Mouse (Mus musculus): ENCODE measurements at regions not wholly inside any gene's neighbourhood (a gene's known extent, or its start where the extent isn't known, plus 50 kb on each side); places are given as distances from the start of the nearest gene placed in this dataset.

GRCm38 (mm10) chr3:41258291-41258690, 175.4 kb upstream of the Pgrmc2 start:
- ATAC-seq (replicated peaks; ENCODE audit: low read depth, poor library complexity, severe bottlenecking), result no peak

GRCm38 (mm10) chr3:41244960-41245359, 162.1 kb upstream of the Pgrmc2 start:
- peak; percentile 39; the same call in 1 of the 2 replicates for ATAC-seq (replicated peaks; ENCODE audit: low read depth, poor library complexity, severe bottlenecking)

DNA sequence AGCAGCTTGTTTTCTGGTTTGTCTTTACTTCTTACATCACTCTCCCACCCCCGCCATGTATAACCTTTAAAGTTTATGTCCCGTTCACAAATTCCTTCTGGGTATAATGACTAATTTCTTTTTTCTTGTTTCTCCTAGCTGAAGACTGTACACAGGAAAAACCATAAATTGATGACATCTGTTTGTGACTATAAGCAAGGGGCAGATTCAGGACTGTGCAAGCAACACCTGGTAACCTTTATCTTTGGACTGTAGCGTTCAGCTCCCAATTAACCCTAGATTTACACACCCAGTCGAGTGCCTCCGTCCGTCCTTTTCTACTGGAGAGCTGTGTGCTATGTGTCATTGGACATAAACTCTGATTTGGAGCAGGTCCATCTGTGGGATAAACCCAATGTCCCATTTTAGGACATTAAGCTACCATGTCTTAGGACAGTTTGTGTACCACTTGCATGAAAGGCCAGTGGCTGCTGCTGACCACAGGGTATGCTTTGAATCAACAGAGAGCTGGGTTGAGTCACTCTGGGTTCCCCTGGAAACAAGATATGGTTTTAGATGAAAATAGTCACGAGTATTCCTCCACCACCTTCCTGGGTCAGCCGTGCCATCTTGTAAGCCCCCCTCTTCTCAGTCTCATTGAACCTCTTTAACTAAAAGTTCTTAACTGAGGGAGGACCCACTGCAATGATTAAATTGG, 159.2 kb upstream of the Pgrmc2 start:
- ATAC-seq (replicated peaks; ENCODE audit: low read depth, poor library complexity, severe bottlenecking), result no peak

- no peak for ATAC-seq (replicated peaks; ENCODE audit: low read depth, poor library complexity, severe bottlenecking)
These were observed 157.0 kb upstream of the Pgrmc2 start for GRCm38 (mm10) chr3:41239801-41240200.

- ATAC-seq (replicated peaks; ENCODE audit: low read depth, poor library complexity, severe bottlenecking), result no peak
These were observed 156.4 kb upstream of the Pgrmc2 start for GRCm38 (mm10) chr3:41239246-41239645.

DNA sequence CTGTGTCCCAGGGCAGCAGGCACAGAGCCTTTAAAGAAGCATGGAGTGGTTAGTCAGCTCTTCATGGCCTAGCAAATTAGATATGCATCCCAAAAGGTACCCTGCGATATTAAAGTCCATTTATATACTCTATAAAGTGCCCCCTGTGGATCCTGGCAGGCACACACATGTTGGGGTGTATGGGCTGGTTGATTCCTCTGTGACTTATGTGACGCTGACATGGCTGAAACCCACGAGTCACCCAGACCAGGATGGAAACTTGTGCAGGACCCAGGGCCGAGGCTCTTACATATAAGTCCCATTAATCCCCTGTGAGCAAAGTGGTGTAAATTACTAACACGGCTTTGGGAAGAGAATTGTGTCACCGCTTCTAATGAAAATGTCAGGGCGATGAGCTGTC, 155.2 kb upstream of the Pgrmc2 start:
- no peak for ATAC-seq (replicated peaks; ENCODE audit: low read depth, poor library complexity, severe bottlenecking)

GRCm38 (mm10) chr3:41235610-41236009, 152.8 kb upstream of the Pgrmc2 start:
- 0 out of 2 replicates have a peak, but pooled peaks have one; percentile 20 for ATAC-seq (replicated peaks; ENCODE audit: low read depth, poor library complexity, severe bottlenecking)

GRCm38 (mm10) chr3:41234994-41235393, 152.1 kb upstream of the Pgrmc2 start:
- ATAC-seq (replicated peaks; ENCODE audit: low read depth, poor library complexity, severe bottlenecking), result peak; percentile 79

GRCm38 (mm10) chr3:41234191-41234590, 151.3 kb upstream of the Pgrmc2 start:
- peak; percentile 26; the same call in 1 of the 2 replicates for ATAC-seq (replicated peaks; ENCODE audit: low read depth, poor library complexity, severe bottlenecking)

- ATAC-seq (replicated peaks; ENCODE audit: low read depth, poor library complexity, severe bottlenecking), result no peak
These were observed 150.6 kb upstream of the Pgrmc2 start for GRCm38 (mm10) chr3:41233439-41233838.

DNA sequence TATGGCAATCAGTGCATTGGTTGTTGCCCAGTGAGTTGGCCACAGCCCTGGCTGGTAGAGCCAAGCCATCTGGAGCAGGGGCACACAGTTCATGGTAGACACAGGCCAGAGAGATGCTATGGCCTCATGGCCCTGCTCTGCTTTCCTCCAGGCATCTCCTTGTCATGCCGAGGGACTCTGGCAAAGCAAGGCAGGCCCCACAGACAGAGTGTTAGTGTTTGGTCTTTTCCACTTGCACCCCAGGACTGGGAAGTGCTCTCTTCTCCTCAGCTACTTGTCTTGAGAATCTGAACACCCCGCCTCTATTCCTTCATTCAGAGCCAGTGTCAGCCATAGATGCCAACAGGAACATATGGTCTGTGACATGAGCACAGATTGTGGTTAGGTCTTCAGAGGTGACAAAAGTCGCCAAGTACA, 148.1 kb upstream of the Pgrmc2 start:
- ATAC-seq (replicated peaks; ENCODE audit: low read depth, poor library complexity, severe bottlenecking), result no peak

- peak; percentile 73 for ATAC-seq (replicated peaks; ENCODE audit: low read depth, poor library complexity, severe bottlenecking)
These were observed 146.6 kb upstream of the Pgrmc2 start for GRCm38 (mm10) chr3:41229493-41229892.

DNA sequence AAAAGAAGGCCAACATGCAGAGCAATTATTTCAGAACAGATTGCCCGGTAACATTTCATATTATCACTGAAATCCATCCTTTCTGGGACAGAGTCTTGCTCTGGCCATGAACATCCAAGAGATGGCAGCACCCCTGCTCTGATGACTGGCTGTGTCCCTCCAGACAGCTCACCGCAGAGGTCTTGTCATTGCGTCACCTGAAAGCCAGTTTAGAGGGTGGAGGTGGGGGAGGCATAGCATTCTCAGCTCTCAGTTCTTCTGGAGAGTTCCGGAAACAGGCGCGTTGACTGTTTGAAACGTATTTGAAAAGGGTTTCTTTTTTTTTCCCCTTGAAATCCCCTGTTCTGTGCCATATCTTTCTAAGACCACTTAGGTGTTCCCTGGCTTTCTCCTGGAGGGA, 145.7 kb upstream of the Pgrmc2 start:
- peak; percentile 99 for ATAC-seq (replicated peaks; ENCODE audit: low read depth, poor library complexity, severe bottlenecking)

DNA sequence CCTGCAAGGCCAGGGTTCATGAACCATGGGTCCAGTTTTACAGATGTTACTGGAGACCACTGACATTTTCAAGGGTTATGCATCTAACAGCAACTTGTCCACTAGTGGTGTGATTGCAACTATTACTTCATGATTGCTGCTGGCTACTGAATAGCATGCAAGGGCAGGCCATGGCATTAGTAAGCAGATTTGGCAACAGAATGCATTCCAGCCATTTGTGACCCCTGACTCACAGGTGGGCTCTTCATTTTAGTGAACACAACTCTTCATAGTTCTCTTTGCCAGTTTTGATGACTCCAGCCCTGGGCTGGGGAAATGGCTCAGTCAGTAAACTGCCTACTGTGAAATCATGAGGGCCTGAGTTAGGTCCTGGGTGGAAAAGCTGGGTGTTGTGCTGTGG, 137.9 kb upstream of the Pgrmc2 start:
- no peak for ATAC-seq (replicated peaks; ENCODE audit: low read depth, poor library complexity, severe bottlenecking)

GRCm38 (mm10) chr3:41217770-41218169, 134.9 kb upstream of the Pgrmc2 start:
- no peak for ATAC-seq (replicated peaks; ENCODE audit: low read depth, poor library complexity, severe bottlenecking)

- no peak for ATAC-seq (replicated peaks; ENCODE audit: low read depth, poor library complexity, severe bottlenecking)
These were observed 130.7 kb upstream of the Pgrmc2 start for GRCm38 (mm10) chr3:41213533-41213932.

GRCm38 (mm10) chr3:41210333-41210732, 127.5 kb upstream of the Pgrmc2 start:
- ATAC-seq (replicated peaks; ENCODE audit: low read depth, poor library complexity, severe bottlenecking), result no peak

- ATAC-seq (replicated peaks; ENCODE audit: low read depth, poor library complexity, severe bottlenecking), result no peak
These were observed 120.0 kb upstream of the Pgrmc2 start for GRCm38 (mm10) chr3:41202895-41203294.

GRCm38 (mm10) chr3:41201782-41202181, 118.9 kb upstream of the Pgrmc2 start:
- ATAC-seq (replicated peaks; ENCODE audit: low read depth, poor library complexity, severe bottlenecking), result peak; percentile 66

- ATAC-seq (replicated peaks; ENCODE audit: low read depth, poor library complexity, severe bottlenecking), result no peak
These were observed 117.2 kb upstream of the Pgrmc2 start for GRCm38 (mm10) chr3:41200026-41200425.

DNA sequence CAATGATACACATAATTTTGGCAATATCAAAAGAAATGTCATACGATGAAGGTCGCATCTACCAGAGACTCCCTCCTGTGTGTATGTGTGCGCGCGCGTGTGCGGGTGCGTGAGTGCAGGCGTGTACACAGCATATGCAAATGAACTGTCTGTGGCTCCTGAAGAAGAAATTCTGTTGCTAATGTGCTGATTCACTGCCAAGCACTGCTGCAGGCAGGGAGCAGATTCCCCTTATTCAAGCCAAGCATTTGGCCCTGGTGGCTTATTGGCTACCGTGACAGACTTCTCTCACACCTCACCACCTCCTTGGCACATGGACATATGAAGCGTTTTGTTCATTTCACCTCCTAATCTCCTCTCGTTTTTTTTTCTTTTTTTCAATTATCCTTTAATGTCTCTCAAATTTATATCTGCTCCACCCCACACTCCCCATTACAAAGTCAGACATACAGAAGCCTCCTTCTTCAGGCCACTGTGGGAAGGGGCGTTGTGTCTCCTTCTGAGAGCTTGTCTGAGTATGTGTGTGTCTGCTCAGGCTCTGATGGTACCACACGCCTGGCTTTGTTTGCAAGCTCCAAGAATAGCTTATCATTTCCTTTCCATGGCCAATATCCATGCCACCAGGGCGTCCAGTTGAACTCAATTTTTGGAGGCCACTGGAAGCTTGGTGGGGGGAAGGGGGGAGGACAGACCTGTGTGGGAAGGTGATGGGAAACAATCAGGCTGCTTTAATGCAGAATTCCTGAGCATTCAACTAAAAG, 115.5 kb upstream of the Pgrmc2 start:
- no peak for ATAC-seq (replicated peaks; ENCODE audit: low read depth, poor library complexity, severe bottlenecking)

Measured in common myeloid progenitor, adult 5-6 weeks (primary cell).